In the genomic region with DNA sequence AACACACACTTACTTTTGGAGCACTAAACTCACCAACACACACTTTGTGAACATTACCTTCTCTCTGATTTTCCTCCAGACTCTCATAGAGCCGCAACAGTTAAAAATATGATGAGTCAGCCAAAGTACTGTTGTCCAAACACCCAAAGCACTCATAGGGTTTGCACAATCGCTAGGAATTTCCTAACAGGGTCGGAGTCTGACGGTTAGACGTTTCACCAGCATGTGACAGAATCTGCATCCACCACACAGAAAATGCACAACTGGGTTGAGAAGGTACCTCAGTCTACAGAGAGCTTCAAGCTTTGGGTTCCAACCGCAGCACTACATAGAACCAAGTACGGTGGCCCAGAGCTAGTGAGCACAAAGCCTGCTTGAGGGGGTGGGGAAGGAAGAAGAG, we compare ENCODE assay signal across 11 mouse cellular contexts.
DNase-seq lines count a peak whose midpoint lies in the region; ATAC-seq and TF ChIP-seq lines count a peak whose summit lies in the region.
"Had no signal": no experiment of that assay in that cellular context is flagged by ENCODE, and none has a peak within 500 bp of the region (broad histone marks: within the 10 kb centered on the region; RNA-seq: fewer than 3 reads in every experiment).

No protein-coding gene starts in this region.

- peak overlapping the region in 1 of 3 experiments; percentile 33 for H3K4me3 ChIP-seq in CH12.LX (replicated peaks in 1 of 3; ENCODE audit: low read depth in 2 of 3, low read length in 2 of 3, poor library complexity in 1 of 3)
- H3K4me3 ChIP-seq in liver, embryonic 15.5 days (replicated peaks): no peak overlapping the region
- no peak overlapping the region for H3K4me3 ChIP-seq in gastrocnemius, adult 2 months
- H3K4me3 ChIP-seq in layer of hippocampus, adult 2 months: no peak overlapping the region
- H3K4me3 ChIP-seq in forebrain, embryonic 11.5 days (ENCODE audit: low read depth, low read length): no peak overlapping the region
- H3K4me3 ChIP-seq: forebrain, embryonic 15.5 days; heart, embryonic 12.5 days; neural tube, embryonic 12.5 days had no signal

- in situ Hi-C loops in CH12.LX (cut with MboI; ENCODE audit: low pct_ligation_motif_present, low pct_unique_long_range_greater_than_20kb, low sequenced_read_pairs): no loop called here

- no peak for TF ChIP-seq RAD21 in CH12.LX (IDR thresholded peaks at IDR 0.05; ENCODE audit: low read depth, low read length)

- peaks cover 0 to 3% of the 10 kb centered on the region in 2 experiments for H3K36me3 ChIP-seq in CH12.LX (replicated peaks in 1 of 2; ENCODE audit: control insufficient read depth in 1 of 2, insufficient read depth in 1 of 2, low read length in 1 of 2)
- H3K36me3 ChIP-seq in liver, embryonic 15.5 days (replicated peaks): no peaks in the 10 kb centered on the region
- H3K36me3 ChIP-seq in forebrain, embryonic 11.5 days (ENCODE audit: control insufficient read depth, insufficient read depth, low read length): no peaks in the 10 kb centered on the region
- H3K36me3 ChIP-seq: forebrain, embryonic 15.5 days; heart, embryonic 12.5 days; neural tube, embryonic 12.5 days had no signal

- no peak for TF ChIP-seq EP300 in CH12.LX (IDR thresholded peaks at IDR 0.05; ENCODE audit: low read length)

- H3K79me2 ChIP-seq in CH12.LX (replicated peaks; ENCODE audit: control insufficient read depth, extremely low read depth, insufficient read depth, poor library complexity, severe bottlenecking): peaks cover 8% of the 10 kb centered on the region; the same call in 1 of the 2 replicates

- dilution Hi-C loops in CH12.LX (cut with MboI; ENCODE audit: extremely low pct_ligation_motif_present, extremely low pct_unique_long_range_greater_than_20kb, low sequenced_read_pairs): no loop called here

- peaks cover 21 to 26% of the 10 kb centered on the region in 2 experiments for H3K4me1 ChIP-seq in CH12.LX (ENCODE audit: control insufficient read depth in 1 of 2, insufficient read depth in 2 of 2)
- peaks cover 6% of the 10 kb centered on the region for H3K4me1 ChIP-seq in liver, embryonic 15.5 days (replicated peaks)
- H3K4me1 ChIP-seq in forebrain, embryonic 11.5 days (replicated peaks; ENCODE audit: control insufficient read depth, insufficient read depth, low read length): no peaks in the 10 kb centered on the region
- H3K4me1 ChIP-seq: forebrain, embryonic 15.5 days; heart, embryonic 12.5 days; neural tube, embryonic 12.5 days had no signal

- peak; percentile 71 for ATAC-seq in liver, embryonic 15.5 days (ENCODE audit: insufficient read depth)
- peak; percentile 82 for ATAC-seq in megakaryocyte progenitor cell, adult 5-6 weeks (replicated peaks; ENCODE audit: poor library complexity)
- no peak for ATAC-seq in forebrain, embryonic 11.5 days (replicated peaks; ENCODE audit: low FRiP score)
- ATAC-seq: forebrain, embryonic 15.5 days had no signal

- 29% methylated on average over 7 of the region's 7 CpGs for WGBS in liver, embryonic 15.5 days (ENCODE audit: insufficient replicate concordance)
- 92% methylated on average over 7 of the region's 7 CpGs for WGBS in forebrain, embryonic 11.5 days

- intact Hi-C loops in gastrocnemius, adult 2 months (cut with DNase I): no loop called here

- TF ChIP-seq CTCF in CH12.LX (conservative IDR thresholded peaks at IDR 0.05 in 1 of 2, IDR thresholded peaks at IDR 0.05 in 1 of 2; ENCODE audit: low read depth in 2 of 2, low read length in 2 of 2): no peak
- no peak for TF ChIP-seq CTCF in gastrocnemius, adult 2 months (IDR thresholded peaks at IDR 0.05)
- TF ChIP-seq CTCF in layer of hippocampus, adult 2 months (conservative IDR thresholded peaks at IDR 0.05): no peak

- peak overlapping the region; percentile 32; the same call in 1 of the 2 replicates for H3K9ac ChIP-seq in CH12.LX (ENCODE audit: insufficient read depth, low read depth)
- no peak overlapping the region for H3K9ac ChIP-seq in liver, embryonic 15.5 days
- H3K9ac ChIP-seq in forebrain, embryonic 11.5 days (ENCODE audit: low read length): no peak overlapping the region
- H3K9ac ChIP-seq: forebrain, embryonic 15.5 days; heart, embryonic 12.5 days; neural tube, embryonic 12.5 days had no signal

- H3K9me3 ChIP-seq in CH12.LX (replicated peaks; ENCODE audit: low read length): no peaks in the 10 kb centered on the region
- H3K9me3 ChIP-seq in liver, embryonic 15.5 days (replicated peaks): no peaks in the 10 kb centered on the region
- no peaks in the 10 kb centered on the region for H3K9me3 ChIP-seq in forebrain, embryonic 11.5 days (ENCODE audit: control insufficient read depth, low read length)
- H3K9me3 ChIP-seq: forebrain, embryonic 15.5 days; heart, embryonic 12.5 days; neural tube, embryonic 12.5 days had no signal

- no peak for TF ChIP-seq POLR2A in CH12.LX (IDR thresholded peaks at IDR 0.05; ENCODE audit: low read depth, low read length)

- DNase-seq in CH12.LX (ENCODE audit: extremely low read depth): no peak
- peak; percentile 56 to 63 for DNase-seq in adrenal gland, postnatal 36 days
- no peak for DNase-seq in gastrocnemius, adult 2 months
- DNase-seq in layer of hippocampus, adult 2 months (ENCODE audit: low spot score in 2 of 2): no peak
- no peak for DNase-seq in forebrain, embryonic 11.5 days (ENCODE audit: low spot score)
- DNase-seq: right cerebral cortex, postnatal 25 days had no signal

- peak overlapping the region; percentile 73 for H3K4me2 ChIP-seq in CH12.LX (ENCODE audit: insufficient read depth, low read depth, poor library complexity, severe bottlenecking)
- no peak overlapping the region; the same call in 1 of the 2 replicates for H3K4me2 ChIP-seq in liver, embryonic 15.5 days
- H3K4me2 ChIP-seq in forebrain, embryonic 11.5 days (ENCODE audit: low read depth, low read length, severe bottlenecking): no peak overlapping the region
- H3K4me2 ChIP-seq: forebrain, embryonic 15.5 days; heart, embryonic 12.5 days; neural tube, embryonic 12.5 days had no signal

- no peaks in the 10 kb centered on the region for H3K27me3 ChIP-seq in CH12.LX (replicated peaks)
- H3K27me3 ChIP-seq in liver, embryonic 15.5 days: no peaks in the 10 kb centered on the region
- no peaks in the 10 kb centered on the region for H3K27me3 ChIP-seq in forebrain, embryonic 11.5 days (ENCODE audit: control insufficient read depth, insufficient read depth, low read length)
- H3K27me3 ChIP-seq: forebrain, embryonic 15.5 days; heart, embryonic 12.5 days; neural tube, embryonic 12.5 days had no signal

- H3K27ac ChIP-seq in CH12.LX (ENCODE audit: insufficient read depth, low read depth): peak overlapping the region; percentile 29
- peak overlapping the region; percentile 72 for H3K27ac ChIP-seq in liver, embryonic 15.5 days (replicated peaks)
- no peak overlapping the region for H3K27ac ChIP-seq in gastrocnemius, adult 2 months
- no peak overlapping the region for H3K27ac ChIP-seq in layer of hippocampus, adult 2 months
- no peak overlapping the region for H3K27ac ChIP-seq in forebrain, embryonic 11.5 days (ENCODE audit: low read depth, low read length)
- H3K27ac ChIP-seq: forebrain, embryonic 15.5 days; neural tube, embryonic 12.5 days had no signal

TF ChIP-seq in CH12.LX, 34 proteins besides CTCF, POLR2A, EP300 and RAD21:
- TF ChIP-seq ZKSCAN1 (IDR thresholded peaks at IDR 0.05; ENCODE audit: borderline replicate concordance, low read depth, low read length) (no peak), MXI1 (IDR thresholded peaks at IDR 0.05; ENCODE audit: low read depth, low read length) (0 out of 2 replicates have a peak, but pooled peaks have one; percentile 11), MAFK (IDR thresholded peaks at IDR 0.05; ENCODE audit: insufficient replicate concordance, low read length) (peak; percentile 94), SIN3A (IDR thresholded peaks at IDR 0.05; ENCODE audit: low read length) (no peak)

Comparison
In these comparisons a context has a peak if more than half of its experiments do, and no peak if none do; other contexts are left out.
1. DNase-seq: peak in adrenal gland, postnatal 36 days (2 of 2); none in CH12.LX (single experiment), gastrocnemius, adult 2 months (single experiment), layer of hippocampus, adult 2 months (0 of 2) and forebrain, embryonic 11.5 days (single experiment).
2. H3K27ac ChIP-seq: peak in CH12.LX (single experiment) and liver, embryonic 15.5 days (single experiment); none in gastrocnemius, adult 2 months (single experiment), layer of hippocampus, adult 2 months (single experiment) and forebrain, embryonic 11.5 days (single experiment).